Mouse (Mus musculus): ENCODE results near the gene Pnrc2. TPM values are rescaled to one million over a fixed set of nuclear protein-coding genes. Genes with fewer than 3 reads are reported as not detected.
A peak's percentile ranks its signal among the peaks of the same experiment; 100 is the strongest.

The Pnrc2 gene
- 23.5 and 29.1 TPM in 2 replicates for polyA plus RNA-seq (2012; rRNA removed)

DNA sequence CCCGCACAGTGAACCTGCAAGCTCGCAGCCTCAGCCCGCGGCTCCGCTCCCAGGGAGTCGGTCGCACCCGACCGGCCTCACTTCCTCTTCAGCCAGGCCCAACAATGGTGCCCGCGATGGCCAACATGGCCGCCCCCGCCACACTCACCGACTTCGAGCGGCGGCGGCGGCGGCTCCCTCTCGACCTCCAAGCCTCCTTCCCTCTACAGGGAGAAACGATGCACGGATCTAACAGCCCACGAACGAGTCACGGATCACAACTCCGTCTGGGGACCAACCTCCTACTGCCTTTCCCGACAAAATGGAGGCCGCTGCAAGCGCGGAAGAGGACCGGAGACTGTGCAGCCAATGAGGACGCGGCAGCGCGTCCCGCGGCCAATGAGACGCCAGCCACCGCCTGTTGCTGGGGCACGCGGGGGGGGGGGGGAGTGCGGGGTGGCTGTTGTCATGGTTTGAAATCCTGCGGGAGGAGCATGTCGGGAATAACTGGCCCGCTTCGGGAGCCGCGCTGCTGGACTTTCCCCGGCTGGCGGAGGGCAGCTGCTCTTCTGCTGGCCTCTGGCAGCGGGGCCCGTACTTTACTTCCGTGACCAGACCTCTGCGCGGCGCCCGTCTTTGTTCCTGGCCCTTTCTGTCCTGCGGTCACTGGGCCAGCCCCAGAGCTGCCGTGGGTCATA is at the start of gene Pnrc2:
Gene Pnrc2, minus strand, starts transcription at position 325 of the 677 bp plus-strand sequence.
- DNase-seq (ENCODE audit: low read depth, low spot score), result peak; percentile 67

GRCm38 (mm10) chr4:135922190-135922589 is 48.5 kb upstream of the Pnrc2 start:
- no peak for DNase-seq (ENCODE audit: low read depth, low spot score)
- 33% methylated on average over 1 of the region's 1 CpGs for WGBS

More for the DNA sequence above, at the start of gene Pnrc2:
- WGBS, result under 1% methylated on average over 59 of the region's 60 CpGs

DNA sequence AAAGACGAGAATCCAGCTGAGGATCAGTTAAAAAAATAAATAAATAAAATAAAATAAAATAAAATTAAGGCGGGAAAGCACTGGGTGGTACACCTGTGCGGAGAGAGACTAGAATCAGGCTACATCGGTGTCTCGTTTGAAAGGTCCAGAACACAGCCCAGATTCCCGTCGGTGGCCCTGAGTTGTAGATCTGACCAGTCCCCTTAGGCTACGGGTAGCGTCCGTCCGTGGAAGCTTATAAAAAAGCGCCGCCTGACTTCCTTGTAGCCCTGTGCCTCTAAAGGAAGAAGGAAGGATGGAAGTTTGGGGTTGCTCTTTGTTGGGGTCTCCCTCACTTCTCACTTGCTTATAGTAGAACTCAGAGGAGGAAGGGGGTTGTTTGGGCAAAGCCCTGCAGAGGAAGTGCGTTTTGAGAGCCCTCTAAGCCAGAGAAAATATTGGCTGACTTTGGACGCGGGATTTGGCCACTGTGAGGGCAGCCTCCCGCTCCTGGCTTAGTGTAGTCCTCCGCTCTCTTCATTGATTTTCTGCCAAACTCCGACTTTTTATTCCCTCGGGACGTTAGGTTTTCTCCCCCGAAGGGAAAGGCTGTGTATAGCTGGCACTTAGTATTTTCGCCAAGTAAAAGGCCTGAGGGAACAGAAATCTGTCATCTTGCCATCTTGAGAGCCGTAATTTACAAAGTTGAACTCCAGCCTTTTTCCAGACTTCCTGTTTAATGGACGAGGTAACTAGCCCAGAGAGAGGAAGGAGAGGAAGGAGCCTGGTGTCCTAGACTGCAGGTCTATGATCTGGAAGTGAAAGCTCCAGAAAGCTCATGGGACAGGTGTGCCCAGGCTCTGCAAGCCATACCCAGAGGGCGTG is 47.8 kb upstream of the Pnrc2 start:
- 1% methylated on average over 26 of the region's 26 CpGs for WGBS
- DNase-seq (ENCODE audit: low read depth, low spot score), result no peak

DNA sequence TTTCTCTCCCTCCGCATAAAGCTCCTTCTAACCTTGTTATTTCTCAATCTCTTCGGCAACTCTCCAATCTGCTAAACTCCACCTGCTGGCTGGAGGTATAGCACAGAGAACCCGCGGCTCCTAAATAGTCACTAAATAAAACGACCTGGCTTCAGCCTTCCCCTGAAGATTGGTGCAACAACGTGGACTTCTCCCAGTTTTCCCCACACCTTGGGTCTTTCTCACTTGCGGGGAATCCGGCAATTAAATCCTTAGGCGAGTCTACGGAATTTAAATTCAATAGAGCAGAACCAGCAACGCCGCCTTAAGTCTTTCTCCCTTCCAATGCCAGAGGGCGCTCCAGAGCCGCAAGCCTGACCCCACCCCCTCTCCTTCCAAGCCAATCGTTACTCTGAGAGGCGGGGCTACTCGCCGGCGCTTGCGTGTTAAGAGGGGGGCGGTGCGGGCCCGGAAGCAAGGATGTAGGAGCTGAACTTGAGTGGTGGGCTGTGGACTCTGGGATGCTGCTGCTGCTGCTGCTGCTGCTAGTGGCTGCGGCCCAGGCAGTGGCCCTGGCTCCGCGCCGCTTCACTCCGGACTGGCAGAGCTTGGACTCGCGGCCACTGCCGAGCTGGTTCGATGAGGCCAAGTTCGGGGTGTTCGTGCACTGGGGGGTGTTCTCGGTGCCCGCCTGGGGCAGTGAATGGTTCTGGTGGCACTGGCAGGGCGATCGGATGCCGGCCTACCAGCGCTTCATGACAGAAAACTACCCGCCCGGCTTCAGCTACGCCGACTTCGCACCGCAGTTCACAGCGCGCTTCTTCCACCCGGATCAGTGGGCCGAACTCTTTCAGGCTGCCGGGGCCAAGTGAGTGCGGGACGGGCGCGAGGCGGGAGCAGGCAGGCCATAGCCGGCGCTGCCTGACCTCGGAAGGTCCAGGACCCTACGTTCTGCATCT is 46.9 kb upstream of the Pnrc2 start, which contains the start of gene Fuca1:
Gene Fuca1, plus strand, starts transcription at position 432 of the 938 bp plus-strand sequence.
- WGBS, result under 1% methylated on average over 60 of the region's 60 CpGs
- DNase-seq (ENCODE audit: low read depth, low spot score), result peak; percentile 93

DNA sequence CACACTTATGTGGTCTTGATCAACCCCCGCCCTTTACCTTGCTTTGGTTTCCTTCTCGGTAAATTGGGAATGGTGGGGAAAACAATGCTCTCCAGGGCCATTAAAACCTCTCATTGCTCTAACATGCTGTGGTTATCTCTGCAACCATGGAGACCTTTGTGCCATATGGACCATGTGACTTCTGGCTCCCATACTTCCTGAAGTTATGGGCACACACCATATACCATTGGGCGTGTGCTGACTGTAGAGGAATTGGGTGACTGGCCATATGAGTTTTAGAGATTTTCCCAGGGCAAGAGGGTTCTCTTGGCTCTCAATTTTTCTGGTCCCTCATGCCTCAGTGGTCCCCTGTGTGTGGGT is 45.6 kb upstream of the Pnrc2 start:
- 45% methylated on average over 3 of the region's 3 CpGs for WGBS
- peak; percentile 76 for DNase-seq (ENCODE audit: low read depth, low spot score)

GRCm38 (mm10) chr4:135918635-135919279 is 45.1 kb upstream of the Pnrc2 start:
- 29% methylated on average over 13 of the region's 13 CpGs for WGBS
- peak; percentile 69 for DNase-seq (ENCODE audit: low read depth, low spot score)

- 76% methylated on average over 4 of the region's 4 CpGs for WGBS
- no peak for DNase-seq (ENCODE audit: low read depth, low spot score)
Observed at GRCm38 (mm10) chr4:135913433-135913832, 39.8 kb upstream of the Pnrc2 start.

DNA sequence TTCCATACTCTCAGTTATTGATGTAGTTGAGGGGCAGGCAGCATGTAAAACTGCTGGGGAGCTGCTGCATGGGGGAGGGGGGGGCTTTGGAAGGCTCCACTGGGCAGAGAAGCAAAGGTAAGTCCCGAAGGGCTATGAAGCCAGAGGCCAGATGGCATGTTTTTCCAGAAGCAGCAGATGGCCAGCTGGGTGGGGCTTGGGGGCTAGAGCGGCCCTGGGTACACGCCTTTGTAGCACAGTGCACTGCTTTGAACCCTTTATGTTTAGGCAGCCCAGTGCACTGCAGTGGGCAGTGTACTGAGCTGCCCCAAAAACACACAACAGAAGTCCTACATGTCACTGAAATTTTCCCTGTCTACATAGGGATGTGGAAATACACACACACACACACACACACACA is 39.2 kb upstream of the Pnrc2 start:
- no peak for DNase-seq (ENCODE audit: low read depth, low spot score)
- WGBS, result 21% methylated on average over 3 of the region's 3 CpGs

- no peak for DNase-seq (ENCODE audit: low read depth, low spot score)
- 52% methylated on average over 3 of the region's 3 CpGs for WGBS
Observed at GRCm38 (mm10) chr4:135912164-135912563, 38.5 kb upstream of the Pnrc2 start.

- no peak for DNase-seq (ENCODE audit: low read depth, low spot score)
Observed at GRCm38 (mm10) chr4:135911531-135911930, 37.9 kb upstream of the Pnrc2 start.

GRCm38 (mm10) chr4:135909326-135910066 is 35.8 kb upstream of the Pnrc2 start:
- 43% methylated on average over 13 of the region's 13 CpGs for WGBS
- no peak for DNase-seq (ENCODE audit: low read depth, low spot score)

More at GRCm38 (mm10) chr4:135911531-135911930, 37.9 kb upstream of the Pnrc2 start:
- 73% methylated on average over 7 of the region's 7 CpGs for WGBS

GRCm38 (mm10) chr4:135906633-135907032 is 33.0 kb upstream of the Pnrc2 start:
- WGBS, result 76% methylated on average over 3 of the region's 3 CpGs
- no peak for DNase-seq (ENCODE audit: low read depth, low spot score)

DNA sequence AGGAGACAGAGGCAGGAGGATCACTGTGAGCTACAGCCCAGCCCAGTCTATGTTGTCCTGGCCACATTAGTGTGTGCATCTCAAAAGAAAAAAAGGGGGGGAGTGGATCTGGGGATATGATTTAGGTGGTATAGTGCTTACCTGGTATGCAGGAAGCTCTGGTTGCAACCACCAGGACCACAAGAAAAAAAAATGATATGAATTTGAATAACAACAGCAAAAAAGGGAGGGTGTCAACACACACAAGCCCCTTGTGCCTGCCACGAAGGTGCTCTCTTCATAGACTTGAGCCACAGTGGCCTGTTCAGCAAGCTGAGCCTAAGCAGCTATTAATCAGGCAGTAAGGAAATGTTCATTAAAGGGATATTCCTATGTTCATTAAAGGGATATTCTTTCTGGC is 31.2 kb upstream of the Pnrc2 start:
- 50% methylated on average over 1 of the region's 1 CpGs for WGBS

DNA sequence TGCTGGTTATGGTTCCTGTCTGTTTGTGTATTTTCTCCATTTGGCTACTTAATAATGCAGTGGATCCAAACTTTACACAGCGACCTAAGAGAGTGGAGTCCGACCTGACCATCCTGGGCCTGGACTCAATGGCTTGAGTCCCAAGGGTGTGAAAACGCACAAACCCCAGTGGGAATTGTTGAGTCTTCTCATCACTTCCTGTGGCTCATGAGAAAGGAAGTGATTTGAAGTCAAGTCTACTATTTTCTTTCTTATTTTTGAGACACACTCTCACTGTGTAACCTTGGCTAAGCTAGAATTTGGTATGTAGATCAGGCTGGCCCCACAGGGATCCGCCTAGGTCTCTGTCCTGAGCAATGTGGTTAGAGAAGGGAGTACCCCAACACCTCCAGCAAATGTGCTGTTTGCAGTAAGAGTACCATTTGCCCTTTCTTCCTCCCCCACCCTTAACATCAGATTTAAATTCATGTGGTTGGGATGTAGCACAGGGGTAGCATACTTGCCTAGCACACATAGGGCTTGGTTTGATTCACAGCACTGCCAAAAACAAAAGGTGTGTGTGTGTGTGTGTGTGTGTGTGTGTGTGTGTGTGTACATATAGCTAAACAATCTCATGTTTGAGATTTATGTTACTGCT is 29.1 kb upstream of the Pnrc2 start:
- WGBS, result 83% methylated on average over 4 of the region's 4 CpGs
- DNase-seq (ENCODE audit: low read depth, low spot score), result no peak

More for the DNA sequence above, 31.2 kb upstream of the Pnrc2 start:
- no peak for DNase-seq (ENCODE audit: low read depth, low spot score)

DNA sequence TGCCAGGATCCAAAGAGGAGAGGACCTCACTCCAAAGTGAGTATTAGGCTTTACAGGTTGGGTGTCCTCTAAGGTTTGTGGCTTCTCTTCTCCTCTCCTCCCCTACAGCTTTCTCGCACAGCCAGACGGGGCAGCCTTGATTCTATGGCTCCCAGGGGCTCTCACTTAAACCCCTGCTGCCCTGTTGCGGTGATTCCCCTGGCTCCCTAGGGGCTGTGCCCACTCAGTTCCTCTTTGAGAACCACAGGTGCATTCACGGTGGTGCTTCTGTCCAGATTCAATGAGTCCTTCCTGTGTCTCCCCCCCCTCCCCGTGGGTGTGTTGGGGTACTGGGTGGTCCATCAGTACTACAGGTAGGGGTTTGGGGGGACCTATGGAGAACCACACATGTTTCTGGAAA is 26.4 kb upstream of the Pnrc2 start:
- DNase-seq (ENCODE audit: low read depth, low spot score), result no peak
- 80% methylated on average over 5 of the region's 5 CpGs for WGBS

- WGBS, result 73% methylated on average over 7 of the region's 7 CpGs
- no peak for DNase-seq (ENCODE audit: low read depth, low spot score)
Observed at GRCm38 (mm10) chr4:135899050-135899448, 25.4 kb upstream of the Pnrc2 start.

DNA sequence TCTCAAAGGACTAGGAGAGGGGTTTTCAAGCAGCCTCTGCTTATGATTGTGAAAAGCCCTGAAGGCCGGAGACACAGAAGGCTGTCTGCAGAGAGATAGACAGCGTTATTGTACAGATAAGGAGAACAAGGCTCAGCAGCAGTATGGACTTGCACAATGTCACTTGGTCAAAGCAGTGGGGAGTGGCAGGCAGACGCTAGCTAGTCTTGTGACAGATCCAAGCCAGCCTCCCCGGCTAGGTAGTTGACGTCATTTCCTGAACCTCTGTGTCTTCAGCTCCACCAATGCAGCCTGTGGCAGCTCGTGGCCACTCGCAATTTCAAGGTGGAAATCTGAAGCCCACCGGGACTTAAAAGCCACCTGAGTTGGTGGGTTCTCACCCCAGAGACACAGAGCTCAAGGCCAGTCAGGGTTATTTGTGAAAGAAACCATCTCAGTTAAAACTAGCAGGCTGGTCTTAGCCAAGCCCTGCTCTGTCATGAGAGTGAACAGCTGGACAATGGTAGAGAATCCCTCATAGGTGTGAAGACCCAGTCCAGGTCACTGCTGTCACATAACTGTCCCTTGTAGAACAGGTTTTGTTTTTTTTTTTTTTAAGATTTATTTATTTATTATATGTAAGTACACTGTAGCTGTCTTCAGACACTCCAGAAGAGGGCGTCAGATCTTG is 24.9 kb upstream of the Pnrc2 start:
- 26% methylated on average over 9 of the region's 9 CpGs for WGBS
- DNase-seq (ENCODE audit: low read depth, low spot score), result no peak

- no peak for DNase-seq (ENCODE audit: low read depth, low spot score)
- 76% methylated on average over 6 of the region's 6 CpGs for WGBS
Observed at GRCm38 (mm10) chr4:135896157-135896556, 22.5 kb upstream of the Pnrc2 start.
